Mouse (Mus musculus): Measurements from ENCODE around the gene Ewsr1.

DNA sequence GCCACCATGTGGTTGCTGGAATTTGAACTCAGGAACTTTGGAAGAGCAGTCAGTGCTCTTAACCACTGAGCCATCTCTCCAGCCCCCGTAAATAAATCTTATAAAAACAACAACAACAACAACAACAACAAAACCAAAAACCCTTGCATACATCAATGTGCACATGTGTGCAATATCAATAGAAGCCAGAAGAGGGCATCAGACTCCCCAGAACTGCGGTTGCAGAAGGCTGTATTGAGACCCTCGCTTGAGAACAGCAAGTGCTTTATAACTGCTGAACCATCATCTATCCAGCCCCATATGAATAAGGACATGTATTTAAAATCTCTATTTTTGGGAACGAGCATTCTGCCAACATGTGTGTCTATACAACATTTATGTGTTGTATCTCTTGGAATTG is 24.2 kb downstream of the Ewsr1 start:
- no peak for TF ChIP-seq POLR2A (IDR thresholded peaks at IDR 0.05; ENCODE audit: insufficient read length, low read depth)
- no peak for TF ChIP-seq E2F4 (IDR thresholded peaks at IDR 0.05; ENCODE audit: insufficient read depth)
- no peak for TF ChIP-seq MYOD1 (IDR thresholded peaks at IDR 0.05; ENCODE audit: control insufficient read depth in 1 of 3, insufficient read length in 2 of 3, low read depth in 2 of 3)
- no peak for TF ChIP-seq USF1 (IDR thresholded peaks at IDR 0.05; ENCODE audit: low read depth)
- no peak for TF ChIP-seq MYOG (IDR thresholded peaks at IDR 0.05; ENCODE audit: control insufficient read depth in 1 of 3, insufficient read depth in 1 of 3, insufficient read length in 2 of 3, low read depth in 2 of 3)
- TF ChIP-seq TCF3 (IDR thresholded peaks at IDR 0.05; ENCODE audit: insufficient read length, low read depth): no peak
- TF ChIP-seq TCF12 (IDR thresholded peaks at IDR 0.05; ENCODE audit: insufficient read depth, poor library complexity, severe bottlenecking): no peak
